Mouse (Mus musculus): ENCODE results near the gene Gm45062.

GRCm38 (mm10) chr6:8497234-8497867, 238.1 kb downstream of the Gm45062 start:
- TF ChIP-seq CTCF (IDR thresholded peaks at IDR 0.05; ENCODE audit: low read depth) (no peak), EP300 (IDR thresholded peaks at IDR 0.05; ENCODE audit: low read depth) (no peak)
